Mouse (Mus musculus) E14TG2a.4 (cell line): ENCODE measurements around the gene Dnajc6.

ENCODE experiments used
- CTCF ChIP-seq: conservative IDR thresholded peaks from 2 replicates; pipeline ENCODE4 v1.5.1; 2014; ENCODE audit warnings: low read length
- NANOG ChIP-seq: IDR thresholded peaks from 2 replicates; pipeline ENCODE4 v1.6.1; 2014; ENCODE audit warnings: borderline replicate concordance, low read length, mixed read lengths
- POU5F1 ChIP-seq: IDR thresholded peaks from 2 replicates; pipeline ENCODE4 v1.6.1; 2014; ENCODE audit warnings: low read length, borderline replicate concordance

GRCm38 (mm10) chr4:101491704-101492103 is 4.7 kb upstream of the Dnajc6 start:
- TF ChIP-seq CTCF, result no peak
- no peak for TF ChIP-seq NANOG
- TF ChIP-seq POU5F1, result no peak
